Mouse (Mus musculus) CD4-positive, CD25-positive, alpha-beta regulatory T cell, adult 2 months (primary cell): ENCODE data around the gene Tagap1.
"Not testable (repeated sequence)": the region's sequence is repeated elsewhere in the genome, so short reads cannot be mapped to it uniquely, and the experiment has no call there.

ENCODE experiments used
- DNase-seq: peaks from one replicate; pipeline ENCODE4 v3.0.0-alpha.2; 2012; ENCODE audit warnings: low read depth, low spot score

Tagap1 gene

GRCm38 (mm10) chr17:6960776-6961175, at the start of gene Tagap1:
Gene Tagap1 (minus strand): TSS chr17:6961156.
- DNase-seq: peak; percentile 56

DNA sequence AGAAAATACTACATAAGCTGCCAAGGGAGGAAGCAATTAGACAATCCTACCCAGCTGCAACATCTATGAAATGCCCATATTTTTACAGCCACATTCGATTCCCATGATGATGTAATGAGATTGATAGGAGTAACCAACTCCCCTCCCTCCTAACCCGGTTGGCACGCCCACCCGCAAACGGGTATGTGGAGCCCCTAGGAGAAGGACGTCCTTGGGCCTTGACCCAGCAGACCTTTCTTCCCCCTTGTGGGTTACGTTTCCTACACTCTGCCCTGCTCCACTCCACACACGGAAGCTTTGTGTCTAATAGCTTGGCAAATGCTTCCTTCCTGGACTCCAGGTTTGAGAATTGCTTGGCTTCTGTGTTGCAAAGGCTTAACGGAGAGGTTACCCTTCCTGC, 48.9 kb upstream of the Tagap1 start:
- DNase-seq: not testable (repeated sequence)

- DNase-seq: not testable (repeated sequence)
Observed at GRCm38 (mm10) chr17:7009440-7009839, 48.5 kb upstream of the Tagap1 start.

DNA sequence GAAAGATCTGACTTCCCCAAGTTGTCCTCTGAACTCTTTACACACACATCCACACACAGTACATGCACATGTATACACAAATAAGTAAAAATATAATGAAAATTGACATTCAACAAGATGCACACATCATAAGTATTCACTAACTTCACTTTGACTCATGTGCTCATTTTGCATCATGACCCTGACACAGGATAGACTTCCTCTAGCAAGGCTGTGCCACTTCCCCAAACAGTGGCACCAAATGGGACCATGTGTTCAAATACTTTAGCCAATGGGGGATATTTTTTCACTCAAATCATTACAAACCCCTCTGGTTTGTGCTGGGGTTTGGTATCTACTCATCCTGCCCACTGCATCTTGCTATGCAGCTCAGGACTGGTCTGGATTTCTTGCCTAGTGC, 47.9 kb upstream of the Tagap1 start:
- DNase-seq: not testable (repeated sequence)

- not testable (repeated sequence) for DNase-seq
Observed at GRCm38 (mm10) chr17:7005646-7006045, 44.7 kb upstream of the Tagap1 start.

DNA sequence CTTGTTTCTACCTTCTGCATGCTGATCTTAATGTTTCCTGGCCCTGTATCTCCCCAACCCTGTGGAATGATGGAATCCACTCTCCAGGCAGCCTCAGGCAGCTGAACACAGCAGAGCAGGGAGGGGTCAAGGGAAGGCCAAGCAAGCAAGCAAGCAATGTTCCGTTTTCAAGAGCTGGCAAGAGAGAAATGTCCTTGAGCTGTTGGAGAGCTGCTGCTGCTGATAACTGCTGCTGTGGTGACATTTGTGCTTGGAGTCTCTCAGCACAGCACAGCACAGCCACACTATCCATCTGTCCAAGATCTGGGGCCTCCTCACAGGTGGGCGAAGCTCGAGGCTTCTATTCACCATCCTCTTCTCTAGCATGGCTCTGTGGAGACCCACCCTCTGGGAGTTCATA, 42.4 kb upstream of the Tagap1 start:
- not testable (repeated sequence) for DNase-seq

- DNase-seq: not testable (repeated sequence)
Observed at GRCm38 (mm10) chr17:7001790-7002585, 41.0 kb upstream of the Tagap1 start.

DNA sequence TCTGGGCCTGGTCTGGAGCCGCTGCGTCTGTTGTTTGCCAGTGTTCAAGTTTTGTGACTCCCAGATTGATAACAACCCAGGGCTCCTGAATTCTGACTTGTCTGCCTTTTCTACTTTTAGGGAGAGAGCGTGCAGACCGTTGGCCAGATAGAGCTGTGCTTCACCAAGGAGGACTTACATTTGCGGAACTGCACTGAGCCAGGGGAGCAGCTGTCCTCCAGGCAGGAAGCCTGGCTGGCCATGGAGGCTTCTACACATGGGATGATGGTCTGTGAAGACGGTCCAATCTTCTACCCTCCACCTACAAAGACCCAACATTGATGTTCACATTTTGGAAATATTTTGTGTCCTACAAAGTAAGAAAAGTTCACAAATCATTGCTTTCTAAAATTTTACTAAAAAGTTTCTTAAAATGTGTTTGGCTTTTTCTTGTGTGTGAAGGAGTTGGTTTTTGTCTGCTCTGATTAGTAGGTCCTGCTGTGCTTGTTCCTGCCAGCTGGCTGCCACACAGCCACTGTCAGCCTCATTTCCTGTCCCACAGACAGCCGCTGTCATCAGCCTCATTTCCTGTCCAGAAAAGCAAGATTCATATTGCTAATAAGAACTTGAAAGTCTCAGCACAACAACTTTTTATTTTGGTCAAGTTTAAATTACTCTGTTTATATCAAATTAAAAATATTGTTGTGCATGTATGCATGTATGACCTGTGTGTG, 37.0 kb upstream of the Tagap1 start:
- DNase-seq: not testable (repeated sequence)

GRCm38 (mm10) chr17:6996826-6997225, 35.9 kb upstream of the Tagap1 start:
- DNase-seq: not testable (repeated sequence)

GRCm38 (mm10) chr17:6995504-6995903, 34.5 kb upstream of the Tagap1 start:
- not testable (repeated sequence) for DNase-seq

- not testable (repeated sequence) for DNase-seq
Observed at GRCm38 (mm10) chr17:6986118-6986517, 25.2 kb upstream of the Tagap1 start.

- not testable (repeated sequence) for DNase-seq
Observed at GRCm38 (mm10) chr17:6980144-6980543, 19.2 kb upstream of the Tagap1 start.

DNA sequence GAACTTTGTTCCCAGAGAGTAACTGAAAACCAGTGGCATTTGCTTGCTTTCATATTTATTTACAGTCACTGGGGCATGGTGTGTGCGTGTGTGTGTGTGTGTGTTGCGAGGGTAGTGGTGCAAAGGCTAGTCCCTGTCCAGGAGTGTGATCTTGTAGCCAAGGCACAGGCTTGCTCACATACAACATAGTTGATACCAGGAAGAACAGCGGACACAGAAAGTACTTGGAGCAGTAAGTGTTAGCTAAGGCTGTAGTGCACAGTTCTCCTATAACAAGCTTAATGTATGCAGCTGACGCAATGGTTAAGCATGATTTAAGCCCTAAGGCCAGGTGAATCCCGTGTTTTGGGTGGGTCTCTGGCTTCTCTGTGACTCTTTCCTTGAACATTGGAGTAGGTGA, 18.4 kb upstream of the Tagap1 start:
- DNase-seq: peak; percentile 17

- peak; percentile 60 for DNase-seq
Observed at GRCm38 (mm10) chr17:6978287-6979248, 17.6 kb upstream of the Tagap1 start, which contains the start of gene Gm49721. Gene Gm49721 (plus strand): TSS chr17:6978904.

DNA sequence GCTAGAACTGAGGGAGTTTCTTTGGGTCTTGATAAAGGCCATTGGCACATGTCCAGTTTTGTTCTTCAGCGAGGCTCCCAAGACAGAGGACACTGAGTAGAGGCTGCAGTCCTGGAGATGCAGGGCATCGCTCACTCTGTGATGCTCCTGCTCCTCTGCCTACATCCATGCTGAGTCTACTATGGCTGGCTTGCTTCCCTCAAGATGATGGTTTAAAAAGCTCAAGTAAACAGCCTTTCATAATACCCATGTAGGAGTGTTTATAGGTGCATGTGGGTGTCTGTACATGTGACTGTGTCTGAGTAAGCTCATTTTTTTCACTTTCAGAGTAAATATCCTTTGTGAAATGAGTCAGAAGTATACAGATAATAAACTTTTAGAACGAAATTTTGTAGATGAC, 14.0 kb upstream of the Tagap1 start:
- DNase-seq: not testable (repeated sequence)

DNA sequence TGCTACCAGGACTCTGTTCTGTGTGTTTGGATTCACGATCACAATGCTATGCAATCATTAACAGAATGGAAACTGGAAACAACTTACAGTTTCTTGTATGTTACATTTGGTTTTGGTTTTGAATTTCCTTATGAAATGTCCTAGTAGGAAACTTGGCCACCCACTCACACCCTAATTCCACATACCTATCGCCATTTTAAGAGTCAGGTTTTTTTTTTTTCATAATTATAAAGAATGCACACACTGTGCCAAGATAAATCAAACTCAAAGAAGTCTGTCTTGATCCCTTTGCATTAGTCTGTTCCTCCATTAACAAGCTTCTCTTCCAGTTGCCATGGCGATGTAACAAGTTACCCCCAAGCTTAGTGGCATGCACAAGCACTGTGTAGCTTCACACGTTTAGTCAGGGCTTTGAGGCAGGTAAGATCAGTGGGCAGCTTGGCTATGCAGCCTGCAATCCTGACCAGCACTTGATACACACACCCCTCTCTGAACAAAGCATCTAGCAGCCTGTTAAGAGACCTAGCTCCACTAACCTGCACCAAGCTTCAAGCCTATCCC, 12.0 kb upstream of the Tagap1 start:
- DNase-seq: not testable (repeated sequence)

DNA sequence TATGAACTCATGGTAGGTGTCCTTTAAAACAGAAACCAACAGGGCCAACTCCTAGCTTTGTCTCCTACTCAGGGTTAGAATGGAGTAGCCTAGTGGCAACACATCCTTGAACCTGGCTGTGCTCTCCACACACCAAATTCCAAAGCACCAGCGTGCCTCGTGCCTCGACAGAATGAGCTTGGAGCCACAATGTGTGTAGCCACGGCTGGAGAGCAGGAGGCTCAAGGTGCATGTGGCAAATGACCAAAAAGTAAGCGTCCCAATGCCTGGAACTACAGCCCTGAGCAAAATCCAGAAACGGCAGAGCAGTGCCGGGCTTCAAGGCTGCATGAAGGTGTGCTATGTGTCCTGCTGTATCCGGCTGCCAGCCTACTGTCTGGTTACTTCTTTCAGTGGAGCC, 10.3 kb upstream of the Tagap1 start:
- not testable (repeated sequence) for DNase-seq

DNA sequence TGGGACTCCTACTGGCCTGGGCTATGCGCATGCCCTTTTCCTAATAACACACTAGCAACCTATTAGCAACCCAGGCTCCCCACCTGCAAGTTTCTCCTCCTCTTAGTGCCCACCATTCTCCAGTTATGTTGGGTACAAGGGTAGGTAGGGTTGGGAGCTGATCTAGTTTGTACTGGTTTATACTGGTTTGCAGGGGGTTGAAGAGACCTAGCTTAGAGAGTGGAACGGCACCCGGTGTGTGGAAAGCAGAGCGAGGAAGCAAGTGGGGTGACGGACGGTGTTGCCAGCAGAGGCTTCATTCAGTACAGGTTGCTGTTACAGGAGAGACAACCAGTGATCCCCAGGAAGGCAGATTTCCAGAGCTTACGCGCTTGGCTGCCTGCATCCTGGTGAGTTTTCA, 9.4 kb upstream of the Tagap1 start, which contains the start of gene Rnaset2b:
Gene Rnaset2b (plus strand): TSS at position 301 of the 400 bp plus-strand sequence.
- DNase-seq: not testable (repeated sequence)

- not testable (repeated sequence) for DNase-seq
Observed at GRCm38 (mm10) chr17:6967673-6968072, 6.7 kb upstream of the Tagap1 start.

DNA sequence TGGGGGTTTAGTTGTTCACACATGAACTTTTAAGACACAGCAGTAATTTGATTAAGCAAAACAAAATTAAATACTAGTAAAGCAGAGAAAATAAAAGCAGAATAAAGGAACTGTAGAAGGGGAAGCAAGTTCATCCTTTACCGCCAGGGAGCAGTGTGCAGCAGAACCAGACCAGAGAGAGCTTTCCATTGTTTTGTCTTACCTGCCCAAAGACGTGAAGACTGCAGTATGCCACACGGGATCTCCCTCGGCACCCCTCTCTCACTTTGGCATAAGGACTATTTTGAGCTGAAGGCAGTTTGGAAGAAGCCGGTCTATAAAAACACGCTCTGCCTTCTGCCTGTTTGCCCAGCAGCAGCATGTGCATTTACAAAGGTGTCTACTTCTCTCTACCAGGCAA, 4.4 kb upstream of the Tagap1 start:
- DNase-seq: peak; percentile 67

GRCm38 (mm10) chr17:6962936-6963335, 2.0 kb upstream of the Tagap1 start:
- DNase-seq: not testable (repeated sequence)
